In genomic region chr17:32550377-32550776, GRCm38 (mm10) we compare ENCODE assay signal across 8 mouse cellular contexts. TPM values are rescaled to one million over a fixed set of nuclear protein-coding genes. Genes with fewer than 3 reads are reported as not detected.
DNase-seq lines count a peak whose midpoint lies in the region; ATAC-seq and TF ChIP-seq lines count a peak whose summit lies in the region.
"Not testable (repeated sequence)": the region's sequence is repeated elsewhere in the genome, so short reads cannot be mapped to it uniquely, and the experiment has no call there.

No protein-coding gene starts in this region.

- DNase-seq in embryonic facial prominence, embryonic 14.5 days (ENCODE audit: low spot score); heart, embryonic 10.5 days (ENCODE audit: low spot score); midbrain, embryonic 14.5 days: not testable (repeated sequence)

- not testable (repeated sequence) for H3K27ac ChIP-seq in ES-Bruce4 (ENCODE audit: insufficient read depth, low read length); embryonic facial prominence, embryonic 14.5 days (replicated peaks; ENCODE audit: low read depth, low read length); heart, embryonic 10.5 days; hindbrain, embryonic 12.5 days; kidney, embryonic 14.5 days (ENCODE audit: low read depth, low read length); liver, embryonic 15.5 days (replicated peaks); midbrain, embryonic 14.5 days (replicated peaks; ENCODE audit: low read depth, low read length); olfactory bulb, adult 2 months (ENCODE audit: insufficient read depth, low read depth, low read length)

- H3K4me2 ChIP-seq in embryonic facial prominence, embryonic 14.5 days (ENCODE audit: low read depth, low read length) = peak overlapping the region; percentile 44; the same call in 1 of the 2 replicates
- H3K4me2 ChIP-seq in hindbrain, embryonic 12.5 days (replicated peaks) = peak overlapping the region; percentile 55
- H3K4me2 ChIP-seq in kidney, embryonic 14.5 days (replicated peaks; ENCODE audit: low read depth, low read length) = peak overlapping the region; percentile 41
- peak overlapping the region; percentile 58 for H3K4me2 ChIP-seq in liver, embryonic 15.5 days
- peak overlapping the region; percentile 61 for H3K4me2 ChIP-seq in midbrain, embryonic 14.5 days (ENCODE audit: low read length)

- not testable (repeated sequence) for H3K9me3 ChIP-seq in ES-Bruce4 (replicated peaks; ENCODE audit: control insufficient read depth, insufficient read depth, low read length, poor library complexity, severe bottlenecking); embryonic facial prominence, embryonic 14.5 days (ENCODE audit: control insufficient read depth, low read length); heart, embryonic 10.5 days; hindbrain, embryonic 12.5 days (replicated peaks); kidney, embryonic 14.5 days (ENCODE audit: control insufficient read depth, low read length); liver, embryonic 15.5 days (replicated peaks); midbrain, embryonic 14.5 days (ENCODE audit: control insufficient read depth, low read length)

- TF ChIP-seq CTCF in ES-Bruce4 (IDR thresholded peaks at IDR 0.05; ENCODE audit: low read depth, low read length); olfactory bulb, adult 2 months (IDR thresholded peaks at IDR 0.05; ENCODE audit: insufficient read depth, low read depth, low read length): not testable (repeated sequence)

- not testable (repeated sequence) for H3K27me3 ChIP-seq in ES-Bruce4 (ENCODE audit: control insufficient read depth, insufficient read depth, low read length, poor library complexity, severe bottlenecking); embryonic facial prominence, embryonic 14.5 days (replicated peaks; ENCODE audit: control insufficient read depth, insufficient read depth, low read length); heart, embryonic 10.5 days (ENCODE audit: insufficient read depth, poor library complexity, severe bottlenecking); hindbrain, embryonic 12.5 days; kidney, embryonic 14.5 days (ENCODE audit: control insufficient read depth, insufficient read depth, low read length); liver, embryonic 15.5 days; midbrain, embryonic 14.5 days (ENCODE audit: control insufficient read depth, insufficient read depth, low read length)

- ATAC-seq in embryonic facial prominence, embryonic 14.5 days (ENCODE audit: low read depth); kidney, embryonic 14.5 days (ENCODE audit: low FRiP score, low TSS enrichment); liver, embryonic 15.5 days (ENCODE audit: insufficient read depth): not testable (repeated sequence)
- peak; percentile 46; the same call in 1 of the 2 replicates for ATAC-seq in hindbrain, embryonic 12.5 days (ENCODE audit: low FRiP score)
- ATAC-seq in midbrain, embryonic 14.5 days (ENCODE audit: low FRiP score, low TSS enrichment) = 0 out of 2 replicates have a peak, but pooled peaks have one; percentile 17

- TF ChIP-seq POLR2A in ES-Bruce4 (IDR thresholded peaks at IDR 0.05; ENCODE audit: insufficient read depth, low read length); olfactory bulb, adult 2 months (IDR thresholded peaks at IDR 0.05; ENCODE audit: insufficient read depth, low read depth, low read length): not testable (repeated sequence)

- TF ChIP-seq EP300 in ES-Bruce4 (IDR thresholded peaks at IDR 0.05; ENCODE audit: insufficient read depth, low read depth, low read length) = not testable (repeated sequence)

- not testable (repeated sequence) for H3K9ac ChIP-seq in ES-Bruce4 (ENCODE audit: low read depth, poor library complexity, severe bottlenecking); kidney, embryonic 14.5 days (ENCODE audit: low read depth, low read length); liver, embryonic 15.5 days
- peak overlapping the region; percentile 35; the same call in 1 of the 2 replicates for H3K9ac ChIP-seq in embryonic facial prominence, embryonic 14.5 days (ENCODE audit: low read depth, low read length)
- H3K9ac ChIP-seq in hindbrain, embryonic 12.5 days = peak overlapping the region; percentile 57; the same call in 1 of the 2 replicates
- H3K9ac ChIP-seq in midbrain, embryonic 14.5 days (replicated peaks; ENCODE audit: low read length) = peak overlapping the region; percentile 43; the same call in 1 of the 2 replicates

- H3K4me3 ChIP-seq in ES-Bruce4 (ENCODE audit: low read depth, low read length) = peak overlapping the region; percentile 68
- not testable (repeated sequence) for H3K4me3 ChIP-seq in embryonic facial prominence, embryonic 14.5 days (ENCODE audit: low read depth, low read length)
- H3K4me3 ChIP-seq in heart, embryonic 10.5 days = peak overlapping the region; percentile 51
- peak overlapping the region; percentile 32 for H3K4me3 ChIP-seq in hindbrain, embryonic 12.5 days
- peak overlapping the region; percentile 23; the same call in 1 of the 2 replicates for H3K4me3 ChIP-seq in kidney, embryonic 14.5 days (ENCODE audit: low read length)
- peak overlapping the region; percentile 40 for H3K4me3 ChIP-seq in liver, embryonic 15.5 days (replicated peaks)
- peak overlapping the region; percentile 30 for H3K4me3 ChIP-seq in midbrain, embryonic 14.5 days (replicated peaks; ENCODE audit: low read depth, low read length)
- peak overlapping the region; percentile 49 for H3K4me3 ChIP-seq in olfactory bulb, adult 2 months (ENCODE audit: insufficient read depth, low read depth, low read length)

- H3K36me3 ChIP-seq in ES-Bruce4 (ENCODE audit: control insufficient read depth, insufficient read depth, low read length, poor library complexity, severe bottlenecking); embryonic facial prominence, embryonic 14.5 days (ENCODE audit: control insufficient read depth, insufficient read depth, low read length); heart, embryonic 10.5 days; hindbrain, embryonic 12.5 days; kidney, embryonic 14.5 days (ENCODE audit: control insufficient read depth, insufficient read depth, low read length); liver, embryonic 15.5 days (replicated peaks); midbrain, embryonic 14.5 days (ENCODE audit: control insufficient read depth, insufficient read depth, low read length): not testable (repeated sequence)

- H3K4me1 ChIP-seq in ES-Bruce4 (ENCODE audit: control insufficient read depth, insufficient read depth, low read length); embryonic facial prominence, embryonic 14.5 days (ENCODE audit: control insufficient read depth, insufficient read depth, low read length); heart, embryonic 10.5 days; hindbrain, embryonic 12.5 days; kidney, embryonic 14.5 days (ENCODE audit: control insufficient read depth, insufficient read depth, low read length); liver, embryonic 15.5 days (replicated peaks); midbrain, embryonic 14.5 days (ENCODE audit: control insufficient read depth, insufficient read depth, low read length); olfactory bulb, adult 2 months (ENCODE audit: control insufficient read depth, insufficient read depth, low read length): not testable (repeated sequence)

- WGBS in embryonic facial prominence, embryonic 14.5 days = 87% methylated on average over 3 of the region's 3 CpGs
- WGBS in heart, embryonic 10.5 days = 82% methylated on average over 3 of the region's 3 CpGs
- 83% methylated on average over 3 of the region's 3 CpGs for WGBS in hindbrain, embryonic 12.5 days
- 91% methylated on average over 3 of the region's 3 CpGs for WGBS in kidney, embryonic 14.5 days
- 84% methylated on average over 3 of the region's 3 CpGs for whole genome bisulfite sequencing in liver, embryonic 15.5 days (ENCODE audit: insufficient replicate concordance)
- WGBS in midbrain, embryonic 14.5 days = 78% methylated on average over 2 of the region's 3 CpGs
- 83% methylated on average over 3 of the region's 3 CpGs for WGBS in olfactory bulb, adult 2 months

RNA-seq across cellular contexts. Expression of gene Cyp4f16, which starts 14.0 kb away (rescaled TPM):
- 16.3 and 17.2 TPM in 2 replicates for polyA plus RNA-seq in ES-Bruce4 (2011; ENCODE audit: insufficient read depth, insufficient read length, low read depth, missing spikeins)
- polyA plus RNA-seq in embryonic facial prominence, embryonic 14.5 days (2014; fragmentation: Nextera tagmentation; extraction: Ambion mirVana) = 18.0 and 18.3 TPM in 2 replicates
- 15.8 and 18.3 TPM in 2 replicates for polyA plus RNA-seq in heart, embryonic 10.5 days (2016; fragmentation: Nextera tagmentation; extraction: Ambion mirVana)
- polyA plus RNA-seq in hindbrain, embryonic 12.5 days (2016; fragmentation: Nextera tagmentation; extraction: Ambion mirVana) = 21.9 and 25.8 TPM in 2 replicates
- polyA plus RNA-seq in kidney, embryonic 14.5 days (2014; fragmentation: Nextera tagmentation; extraction: Ambion mirVana) = 15.3 and 15.9 TPM in 2 replicates
- 4.3 and 4.5 TPM in 2 replicates for polyA plus RNA-seq in liver, embryonic 15.5 days (2015; fragmentation: Nextera tagmentation; extraction: Ambion mirVana)
- 12.7 and 14.4 TPM in 2 replicates for polyA plus RNA-seq in midbrain, embryonic 14.5 days (2014; fragmentation: Nextera tagmentation; extraction: Ambion mirVana)
- polyA plus RNA-seq in olfactory bulb, adult 2 months (2012; ENCODE audit: insufficient read depth, insufficient read length, low replicate concordance, missing spikeins) = not detected in 2 replicates

RNA-seq across cellular contexts. Expression of gene Cyp4f17, which starts 44.5 kb away (rescaled TPM):
- 10.4 and 11.5 TPM in 2 replicates for polyA plus RNA-seq in ES-Bruce4 (2011; ENCODE audit: insufficient read depth, insufficient read length, low read depth, missing spikeins)
- 5.3 and 5.8 TPM in 2 replicates for polyA plus RNA-seq in embryonic facial prominence, embryonic 14.5 days (2014; fragmentation: Nextera tagmentation; extraction: Ambion mirVana)
- 4.1 and 4.9 TPM in 2 replicates for polyA plus RNA-seq in heart, embryonic 10.5 days (2016; fragmentation: Nextera tagmentation; extraction: Ambion mirVana)
- 11.7 and 13.3 TPM in 2 replicates for polyA plus RNA-seq in hindbrain, embryonic 12.5 days (2016; fragmentation: Nextera tagmentation; extraction: Ambion mirVana)
- polyA plus RNA-seq in kidney, embryonic 14.5 days (2014; fragmentation: Nextera tagmentation; extraction: Ambion mirVana) = 6.9 and 7.3 TPM in 2 replicates
- 0.64 and 0.85 TPM in 2 replicates for polyA plus RNA-seq in liver, embryonic 15.5 days (2015; fragmentation: Nextera tagmentation; extraction: Ambion mirVana)
- polyA plus RNA-seq in midbrain, embryonic 14.5 days (2014; fragmentation: Nextera tagmentation; extraction: Ambion mirVana) = 10.4 and 10.8 TPM in 2 replicates
- not detected in 2 replicates for polyA plus RNA-seq in olfactory bulb, adult 2 months (2012; ENCODE audit: insufficient read depth, insufficient read length, low replicate concordance, missing spikeins)
